16 mouse cellular contexts compared by ENCODE assay signal in the genomic region with DNA sequence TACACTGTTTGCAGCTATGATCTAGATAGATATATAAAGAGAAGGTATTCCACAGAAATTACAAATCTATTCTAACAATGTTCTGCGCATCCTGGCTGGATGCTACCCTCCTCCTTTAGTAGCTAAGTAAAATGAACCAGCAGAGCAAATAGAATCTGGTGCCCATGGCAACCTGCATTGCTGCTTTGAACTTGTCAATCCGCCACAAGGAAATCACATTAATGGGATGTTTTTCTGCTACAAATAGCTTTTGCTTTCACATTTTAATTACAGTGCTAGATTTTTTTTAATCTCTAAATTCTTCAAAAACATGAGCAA. TPM values are rescaled to one million over a fixed set of nuclear protein-coding genes. Genes with fewer than 3 reads are reported as not detected.
DNase-seq lines count a peak whose midpoint lies in the region; ATAC-seq and TF ChIP-seq lines count a peak whose summit lies in the region.
"Had no signal": no experiment of that assay in that cellular context is flagged by ENCODE, and none has a peak within 500 bp of the region (broad histone marks: within the 10 kb centered on the region; RNA-seq: fewer than 3 reads in every experiment).

No protein-coding gene starts in this region.

- H3K27ac ChIP-seq in forebrain, embryonic 15.5 days (replicated peaks), result peak overlapping the region; percentile 56
- H3K27ac ChIP-seq in layer of hippocampus, adult 2 months, result peak overlapping the region; percentile 58
- peak overlapping the region; percentile 76 for H3K27ac ChIP-seq in midbrain, embryonic 16.5 days (ENCODE audit: low read length)
- H3K27ac ChIP-seq: liver, embryonic 15.5 days; macrophage had no signal

- H3K9me3 ChIP-seq in forebrain, embryonic 15.5 days, result no peaks in the 10 kb centered on the region
- no peaks in the 10 kb centered on the region for H3K9me3 ChIP-seq in midbrain, embryonic 16.5 days (replicated peaks; ENCODE audit: control insufficient read depth, low read length, poor library complexity, severe bottlenecking)
- H3K9me3 ChIP-seq: embryonic facial prominence, embryonic 10.5 days; G1E; liver, embryonic 15.5 days had no signal

- H3K4me3 ChIP-seq in forebrain, embryonic 15.5 days, result no peak overlapping the region
- H3K4me3 ChIP-seq in layer of hippocampus, adult 2 months, result peak overlapping the region; percentile 28; the same call in 1 of the 2 replicates
- H3K4me3 ChIP-seq in midbrain, embryonic 16.5 days (ENCODE audit: low read depth, low read length), result no peak overlapping the region
- H3K4me3 ChIP-seq: embryonic facial prominence, embryonic 10.5 days; liver, embryonic 15.5 days had no signal

- no peaks in the 10 kb centered on the region for H3K27me3 ChIP-seq in forebrain, embryonic 15.5 days
- H3K27me3 ChIP-seq in midbrain, embryonic 16.5 days (ENCODE audit: control insufficient read depth, insufficient read depth, low read depth, low read length), result no peaks in the 10 kb centered on the region
- H3K27me3 ChIP-seq: liver, embryonic 15.5 days had no signal

- 19% methylated on average over 2 of the region's 2 CpGs for WGBS in forebrain, embryonic 15.5 days
- 19% methylated on average over 2 of the region's 2 CpGs for WGBS in midbrain, embryonic 16.5 days

- H3K36me3 ChIP-seq in forebrain, embryonic 15.5 days, result no peaks in the 10 kb centered on the region
- H3K36me3 ChIP-seq in midbrain, embryonic 16.5 days (ENCODE audit: control insufficient read depth, insufficient read depth, low read length), result no peaks in the 10 kb centered on the region
- H3K36me3 ChIP-seq: embryonic facial prominence, embryonic 10.5 days; G1E; liver, embryonic 15.5 days had no signal

- no peak overlapping the region for H3K9ac ChIP-seq in forebrain, embryonic 15.5 days (replicated peaks)
- H3K9ac ChIP-seq in midbrain, embryonic 16.5 days (ENCODE audit: low read depth, low read length), result no peak overlapping the region
- H3K9ac ChIP-seq: liver, embryonic 15.5 days had no signal

- peaks cover 20% of the 10 kb centered on the region for H3K4me1 ChIP-seq in forebrain, embryonic 15.5 days
- peaks cover 16% of the 10 kb centered on the region for H3K4me1 ChIP-seq in midbrain, embryonic 16.5 days (ENCODE audit: control insufficient read depth, insufficient read depth, low read length)
- H3K4me1 ChIP-seq: liver, embryonic 15.5 days had no signal

- TF ChIP-seq CTCF in layer of hippocampus, adult 2 months (conservative IDR thresholded peaks at IDR 0.05), result no peak

- peak; percentile 10 for DNase-seq in layer of hippocampus, adult 11-12 months (ENCODE audit: low spot score)
- DNase-seq in layer of hippocampus, postnatal 25 days (ENCODE audit: extremely low spot score in 1 of 2, low spot score in 1 of 2), result no peak
- peak; percentile 32 to 33 for DNase-seq in layer of hippocampus, adult 2 months (ENCODE audit: low spot score in 2 of 2)
- no peak for DNase-seq in heart, adult 11 months
- DNase-seq in spleen, postnatal 4 days (ENCODE audit: low spot score in 2 of 2), result no peak
- DNase-seq: B cell, adult 2 months; cerebellum, adult 2 months; heart, postnatal 36 days; kidney, adult 9 months had no signal

- peak; percentile 39; the same call in 1 of the 2 replicates for ATAC-seq in forebrain, embryonic 15.5 days (replicated peaks)
- peak; percentile 61; the same call in 1 of the 2 replicates for ATAC-seq in midbrain, embryonic 16.5 days
- ATAC-seq in erythroid progenitor cell, adult 5-6 weeks (replicated peaks; ENCODE audit: low FRiP score, poor library complexity, severe bottlenecking), result no peak

- 0 out of 2 replicates have a peak overlapping the region, but pooled peaks have one; percentile 2 for H3K4me2 ChIP-seq in forebrain, embryonic 15.5 days (replicated peaks)
- peak overlapping the region; percentile 20; the same call in 1 of the 2 replicates for H3K4me2 ChIP-seq in midbrain, embryonic 16.5 days (ENCODE audit: low read length)
- H3K4me2 ChIP-seq: liver, embryonic 15.5 days had no signal

RNA-seq across cellular contexts. Expression of gene Dnajb9, which starts 33.1 kb away (rescaled TPM):
- 10 to 100 TPM; 36.5 to 38.8 TPM for total RNA-seq in layer of hippocampus, postnatal 25 days (2021)
- polyA plus RNA-seq in forebrain, embryonic 15.5 days (2015; fragmentation: Nextera tagmentation; extraction: Ambion mirVana), result 30.4 and 31.5 TPM in 2 replicates
- total RNA-seq in layer of hippocampus, adult 2 months (2021), result 10 to 100 TPM; 38.2 to 40.3 TPM
- 35.4 and 36.6 TPM in 2 replicates for polyA plus RNA-seq in midbrain, embryonic 16.5 days (2015; fragmentation: Nextera tagmentation; extraction: Ambion mirVana)
- total RNA-seq in erythroid progenitor cell, adult 5-6 weeks (2015; ENCODE audit: low replicate concordance), result 24.9 and 34.0 TPM in 2 replicates
- 3.9 and 7.9 TPM in 2 replicates for total RNA-seq in erythroid progenitor cell, adult 5-6 weeks (2017; ENCODE audit: low replicate concordance)

RNA-seq across cellular contexts. Expression of gene Pnpla8, which starts 44.2 kb away (rescaled TPM):
- 100 to 1,000 TPM; 108 to 125 TPM for total RNA-seq in layer of hippocampus, postnatal 25 days (2021)
- polyA plus RNA-seq in forebrain, embryonic 15.5 days (2015; fragmentation: Nextera tagmentation; extraction: Ambion mirVana), result 137 and 148 TPM in 2 replicates
- total RNA-seq in layer of hippocampus, adult 2 months (2021), result 100 to 1,000 TPM; 110 to 116 TPM
- 143 and 153 TPM in 2 replicates for polyA plus RNA-seq in midbrain, embryonic 16.5 days (2015; fragmentation: Nextera tagmentation; extraction: Ambion mirVana)
- total RNA-seq in erythroid progenitor cell, adult 5-6 weeks (2015; ENCODE audit: low replicate concordance), result 37.8 and 67.1 TPM in 2 replicates
- total RNA-seq in erythroid progenitor cell, adult 5-6 weeks (2017; ENCODE audit: low replicate concordance), result 27.3 and 32.0 TPM in 2 replicates

Comparison
In these comparisons a context has a peak if more than half of its experiments do, and no peak if none do; other contexts are left out.
1. DNase-seq: peak in layer of hippocampus, adult 11-12 months (single experiment) and layer of hippocampus, adult 2 months (2 of 2); none in layer of hippocampus, postnatal 25 days (0 of 2), heart, adult 11 months (single experiment) and spleen, postnatal 4 days (0 of 2).
2. Peak in every context shown above with its lines, with median percentiles within 50 percentile points of each other: H3K27ac ChIP-seq.